Mouse (Mus musculus): Measurements from ENCODE around the gene 4931409K22Rik. TPM values are rescaled to one million over a fixed set of nuclear protein-coding genes. Genes with fewer than 3 reads are reported as not detected.
A peak's percentile ranks its signal among the peaks of the same experiment; 100 is the strongest.

The 4931409K22Rik gene
- polyA plus RNA-seq, 1 experiment from 2014 or later, result 0.15 TPM

- ATAC-seq (replicated peaks; ENCODE audit: low FRiP score, low TSS enrichment, low read depth), result no peak
- peaks cover 94% of the 10 kb centered on the region for H3K27me3 ChIP-seq (replicated peaks; ENCODE audit: control insufficient read depth, insufficient read depth, low read length)
- H3K4me1 ChIP-seq (replicated peaks; ENCODE audit: control insufficient read depth, insufficient read depth, low read length), result no peaks in the 10 kb centered on the region
- H3K4me2 ChIP-seq (ENCODE audit: low read length), result no peak overlapping the region
- no peak for DNase-seq (ENCODE audit: low spot score)
- no peaks in the 10 kb centered on the region for H3K9me3 ChIP-seq (ENCODE audit: control insufficient read depth, low read length)
- H3K4me3 ChIP-seq (ENCODE audit: low read depth, low read length), result no peak overlapping the region
- no peak overlapping the region for H3K9ac ChIP-seq (ENCODE audit: low read length)
- H3K27ac ChIP-seq (ENCODE audit: low read depth), result no peak overlapping the region
- H3K36me3 ChIP-seq (ENCODE audit: control insufficient read depth, insufficient read depth, low read length), result no peaks in the 10 kb centered on the region
- 10% methylated on average over 6 of the region's 6 CpGs for WGBS
Observed at GRCm38 (mm10) chr5:24527780-24528179, 28.8 kb downstream of the 4931409K22Rik start.

- H3K9ac ChIP-seq (ENCODE audit: low read length), result no peak within 1 kb of the TSS
- peaks cover 96% of the 10 kb centered on the region for H3K27me3 ChIP-seq (replicated peaks; ENCODE audit: control insufficient read depth, insufficient read depth, low read length)
- peak within 1 kb of the TSS; percentile 31 for H3K4me3 ChIP-seq (ENCODE audit: low read depth, low read length)
- 0 out of 2 replicates have a peak, but pooled peaks have one; percentile 26 for ATAC-seq (replicated peaks; ENCODE audit: low FRiP score, low TSS enrichment, low read depth)
- no peaks in the 10 kb centered on the region for H3K9me3 ChIP-seq (ENCODE audit: control insufficient read depth, low read length)
- no peaks in the 10 kb centered on the region for H3K4me1 ChIP-seq (replicated peaks; ENCODE audit: control insufficient read depth, insufficient read depth, low read length)
- H3K4me2 ChIP-seq (ENCODE audit: low read length), result peak within 1 kb of the TSS; percentile 75
- WGBS, result under 1% methylated on average over 48 of the region's 49 CpGs
- H3K27ac ChIP-seq (ENCODE audit: low read depth), result no peak within 1 kb of the TSS
- no peak for DNase-seq (ENCODE audit: low spot score)
- H3K36me3 ChIP-seq (ENCODE audit: control insufficient read depth, insufficient read depth, low read length), result no peaks in the 10 kb centered on the region
Observed at GRCm38 (mm10) chr5:24526889-24527230, 29.7 kb downstream of the 4931409K22Rik start, which contains the start of gene Gbx1. Gbx1 (minus strand) TSS chr5:24527202.

- ATAC-seq (replicated peaks; ENCODE audit: low FRiP score, low TSS enrichment, low read depth), result peak; percentile 32; the same call in 1 of the 2 replicates
- peak overlapping the region; percentile 31 for H3K4me3 ChIP-seq (ENCODE audit: low read depth, low read length)
- H3K9me3 ChIP-seq (ENCODE audit: control insufficient read depth, low read length), result no peaks in the 10 kb centered on the region
- H3K9ac ChIP-seq (ENCODE audit: low read length), result no peak overlapping the region
- no peaks in the 10 kb centered on the region for H3K36me3 ChIP-seq (ENCODE audit: control insufficient read depth, insufficient read depth, low read length)
- H3K27me3 ChIP-seq (replicated peaks; ENCODE audit: control insufficient read depth, insufficient read depth, low read length), result peaks cover 96% of the 10 kb centered on the region
- peak overlapping the region; percentile 75 for H3K4me2 ChIP-seq (ENCODE audit: low read length)
- DNase-seq (ENCODE audit: low spot score), result no peak
- under 1% methylated on average over 73 of the region's 109 CpGs for WGBS
- H3K4me1 ChIP-seq (replicated peaks; ENCODE audit: control insufficient read depth, insufficient read depth, low read length), result no peaks in the 10 kb centered on the region
- H3K27ac ChIP-seq (ENCODE audit: low read depth), result no peak overlapping the region
Observed at GRCm38 (mm10) chr5:24526190-24526888, 30.3 kb downstream of the 4931409K22Rik start.

GRCm38 (mm10) chr5:24525360-24526189 is 31.0 kb downstream of the 4931409K22Rik start:
- H3K27me3 ChIP-seq (replicated peaks; ENCODE audit: control insufficient read depth, insufficient read depth, low read length), result peaks cover 90% of the 10 kb centered on the region
- H3K4me3 ChIP-seq (ENCODE audit: low read depth, low read length), result peak overlapping the region; percentile 31
- 4% methylated on average over 34 of the region's 34 CpGs for WGBS
- H3K27ac ChIP-seq (ENCODE audit: low read depth), result no peak overlapping the region
- ATAC-seq (replicated peaks; ENCODE audit: low FRiP score, low TSS enrichment, low read depth) (no peak), DNase-seq (ENCODE audit: low spot score) (no peak)
- H3K4me1 ChIP-seq (replicated peaks; ENCODE audit: control insufficient read depth, insufficient read depth, low read length), result no peaks in the 10 kb centered on the region
- peak overlapping the region; percentile 75 for H3K4me2 ChIP-seq (ENCODE audit: low read length)
- no peaks in the 10 kb centered on the region for H3K36me3 ChIP-seq (ENCODE audit: control insufficient read depth, insufficient read depth, low read length)
- H3K9ac ChIP-seq (ENCODE audit: low read length), result no peak overlapping the region
- H3K9me3 ChIP-seq (ENCODE audit: control insufficient read depth, low read length), result no peaks in the 10 kb centered on the region

- Histone ChIP-seq H3K9me3 (ENCODE audit: control insufficient read depth, low read length) (no peaks in the 10 kb centered on the region), H3K4me3 (ENCODE audit: low read depth, low read length) (no peak overlapping the region), H3K9ac (ENCODE audit: low read length) (no peak overlapping the region), H3K27ac (ENCODE audit: low read depth) (no peak overlapping the region), H3K36me3 (ENCODE audit: control insufficient read depth, insufficient read depth, low read length) (no peaks in the 10 kb centered on the region), H3K27me3 (replicated peaks; ENCODE audit: control insufficient read depth, insufficient read depth, low read length) (peaks cover 89% of the 10 kb centered on the region), H3K4me2 (ENCODE audit: low read length) (no peak overlapping the region), H3K4me1 (replicated peaks; ENCODE audit: control insufficient read depth, insufficient read depth, low read length) (no peaks in the 10 kb centered on the region)
- DNase-seq (ENCODE audit: low spot score) (no peak), ATAC-seq (replicated peaks; ENCODE audit: low FRiP score, low TSS enrichment, low read depth) (no peak)
- 21% methylated on average over 4 of the region's 4 CpGs for whole genome bisulfite sequencing
Observed at GRCm38 (mm10) chr5:24524522-24524921, 32.1 kb downstream of the 4931409K22Rik start.

- H3K27ac ChIP-seq (ENCODE audit: low read depth), result no peak overlapping the region
- H3K4me3 ChIP-seq (ENCODE audit: low read depth, low read length), result no peak overlapping the region
- peaks cover 85% of the 10 kb centered on the region for H3K27me3 ChIP-seq (replicated peaks; ENCODE audit: control insufficient read depth, insufficient read depth, low read length)
- H3K4me1 ChIP-seq (replicated peaks; ENCODE audit: control insufficient read depth, insufficient read depth, low read length), result no peaks in the 10 kb centered on the region
- 55% methylated on average over 8 of the region's 8 CpGs for WGBS
- no peak for DNase-seq (ENCODE audit: low spot score)
- H3K36me3 ChIP-seq (ENCODE audit: control insufficient read depth, insufficient read depth, low read length), result no peaks in the 10 kb centered on the region
- H3K9me3 ChIP-seq (ENCODE audit: control insufficient read depth, low read length), result no peaks in the 10 kb centered on the region
- ATAC-seq (replicated peaks; ENCODE audit: low FRiP score, low TSS enrichment, low read depth), result no peak
- H3K9ac ChIP-seq (ENCODE audit: low read length), result no peak overlapping the region
- no peak overlapping the region for H3K4me2 ChIP-seq (ENCODE audit: low read length)
Observed at GRCm38 (mm10) chr5:24523806-24524205, 32.8 kb downstream of the 4931409K22Rik start.

- Histone ChIP-seq H3K4me2 (ENCODE audit: low read length) (no peak overlapping the region), H3K9me3 (ENCODE audit: control insufficient read depth, low read length) (no peaks in the 10 kb centered on the region), H3K9ac (ENCODE audit: low read length) (no peak overlapping the region), H3K4me1 (replicated peaks; ENCODE audit: control insufficient read depth, insufficient read depth, low read length) (no peaks in the 10 kb centered on the region), H3K27me3 (replicated peaks; ENCODE audit: control insufficient read depth, insufficient read depth, low read length) (peaks cover 65% of the 10 kb centered on the region), H3K4me3 (ENCODE audit: low read depth, low read length) (no peak overlapping the region), H3K27ac (ENCODE audit: low read depth) (no peak overlapping the region), H3K36me3 (ENCODE audit: control insufficient read depth, insufficient read depth, low read length) (no peaks in the 10 kb centered on the region)
- WGBS, result 58% methylated on average over 8 of the region's 8 CpGs
- no peak for DNase-seq (ENCODE audit: low spot score)
- no peak for ATAC-seq (replicated peaks; ENCODE audit: low FRiP score, low TSS enrichment, low read depth)
Observed at GRCm38 (mm10) chr5:24521366-24521765, 35.2 kb downstream of the 4931409K22Rik start.

GRCm38 (mm10) chr5:24512271-24512670 is 44.3 kb downstream of the 4931409K22Rik start:
- Histone ChIP-seq H3K4me2 (ENCODE audit: low read length) (no peak overlapping the region), H3K4me1 (replicated peaks; ENCODE audit: control insufficient read depth, insufficient read depth, low read length) (no peaks in the 10 kb centered on the region), H3K9ac (ENCODE audit: low read length) (no peak overlapping the region), H3K4me3 (ENCODE audit: low read depth, low read length) (no peak overlapping the region), H3K27me3 (replicated peaks; ENCODE audit: control insufficient read depth, insufficient read depth, low read length) (no peaks in the 10 kb centered on the region), H3K9me3 (ENCODE audit: control insufficient read depth, low read length) (no peaks in the 10 kb centered on the region), H3K27ac (ENCODE audit: low read depth) (no peak overlapping the region), H3K36me3 (ENCODE audit: control insufficient read depth, insufficient read depth, low read length) (no peaks in the 10 kb centered on the region)
- DNase-seq (ENCODE audit: low spot score), result no peak
- WGBS, result 29% methylated on average over 8 of the region's 8 CpGs
- no peak for ATAC-seq (replicated peaks; ENCODE audit: low FRiP score, low TSS enrichment, low read depth)
